Mouse (Mus musculus): Measurements from ENCODE around the gene Reep6. TPM values are rescaled to one million over a fixed set of nuclear protein-coding genes. Genes with fewer than 3 reads are reported as not detected.

The Reep6 gene
- polyA plus RNA-seq, 1 experiment from 2014 or later: 102 TPM

- ATAC-seq (ENCODE audit: low read depth): no peak
- Histone ChIP-seq H3K4me1 (ENCODE audit: control insufficient read depth, low read depth, low read length) (peaks cover 19% of the 10 kb centered on the region), H3K27ac (ENCODE audit: low read length) (no peak overlapping the region), H3K9me3 (replicated peaks; ENCODE audit: control insufficient read depth, low read length) (no peaks in the 10 kb centered on the region), H3K9ac (ENCODE audit: low read depth, low read length) (no peak overlapping the region), H3K36me3 (ENCODE audit: control insufficient read depth, insufficient read depth) (no peaks in the 10 kb centered on the region; the same call in 1 of the 2 replicates), H3K27me3 (ENCODE audit: control insufficient read depth, insufficient read depth, low read depth, low read length) (peaks cover 80% of the 10 kb centered on the region), H3K4me3 (ENCODE audit: low read depth, low read length) (no peak overlapping the region), H3K4me2 (ENCODE audit: low read depth, low read length) (no peak overlapping the region)
- WGBS (ENCODE audit: insufficient replicate concordance): 52% methylated on average over 54 of the region's 54 CpGs
Observed at GRCm38 (mm10) chr10:80312586-80313504, 16.9 kb upstream of the Reep6 start.

GRCm38 (mm10) chr10:80313627-80314201 lies 16.0 kb upstream of the Reep6 start:
- Histone ChIP-seq H3K27me3 (ENCODE audit: control insufficient read depth, insufficient read depth, low read depth, low read length) (peaks cover 76% of the 10 kb centered on the region), H3K9ac (ENCODE audit: low read depth, low read length) (no peak overlapping the region), H3K4me1 (ENCODE audit: control insufficient read depth, low read depth, low read length) (peaks cover 23% of the 10 kb centered on the region), H3K4me2 (ENCODE audit: low read depth, low read length) (no peak overlapping the region), H3K27ac (ENCODE audit: low read length) (no peak overlapping the region), H3K4me3 (ENCODE audit: low read depth, low read length) (no peak overlapping the region), H3K9me3 (replicated peaks; ENCODE audit: control insufficient read depth, low read length) (no peaks in the 10 kb centered on the region), H3K36me3 (ENCODE audit: control insufficient read depth, insufficient read depth) (peaks cover 3% of the 10 kb centered on the region; the same call in 1 of the 2 replicates)
- 15% methylated on average over 20 of the region's 20 CpGs for WGBS (ENCODE audit: insufficient replicate concordance)
- no peak for ATAC-seq (ENCODE audit: low read depth)

- 56% methylated on average over 16 of the region's 16 CpGs for whole genome bisulfite sequencing (ENCODE audit: insufficient replicate concordance)
- peaks cover 32% of the 10 kb centered on the region for H3K4me1 ChIP-seq (ENCODE audit: control insufficient read depth, low read depth, low read length)
- no peak overlapping the region for H3K9ac ChIP-seq (ENCODE audit: low read depth, low read length)
- no peak overlapping the region for H3K4me3 ChIP-seq (ENCODE audit: low read depth, low read length)
- peaks cover 67% of the 10 kb centered on the region for H3K27me3 ChIP-seq (ENCODE audit: control insufficient read depth, insufficient read depth, low read depth, low read length)
- ATAC-seq (ENCODE audit: low read depth): no peak
- H3K36me3 ChIP-seq (ENCODE audit: control insufficient read depth, insufficient read depth): peaks cover 5% of the 10 kb centered on the region; the same call in 1 of the 2 replicates
- H3K4me2 ChIP-seq (ENCODE audit: low read depth, low read length): no peak overlapping the region
- no peak overlapping the region for H3K27ac ChIP-seq (ENCODE audit: low read length)
- no peaks in the 10 kb centered on the region for H3K9me3 ChIP-seq (replicated peaks; ENCODE audit: control insufficient read depth, low read length)
Observed at GRCm38 (mm10) chr10:80314494-80315001, 15.2 kb upstream of the Reep6 start.

- peaks cover 65% of the 10 kb centered on the region for H3K27me3 ChIP-seq (ENCODE audit: control insufficient read depth, insufficient read depth, low read depth, low read length)
- H3K4me3 ChIP-seq (ENCODE audit: low read depth, low read length): no peak overlapping the region
- H3K36me3 ChIP-seq (ENCODE audit: control insufficient read depth, insufficient read depth): peaks cover 5% of the 10 kb centered on the region; the same call in 1 of the 2 replicates
- no peak overlapping the region for H3K4me2 ChIP-seq (ENCODE audit: low read depth, low read length)
- no peak overlapping the region for H3K9ac ChIP-seq (ENCODE audit: low read depth, low read length)
- ATAC-seq (ENCODE audit: low read depth): no peak
- WGBS (ENCODE audit: insufficient replicate concordance): 38% methylated on average over 27 of the region's 27 CpGs
- H3K4me1 ChIP-seq (ENCODE audit: control insufficient read depth, low read depth, low read length): peaks cover 34% of the 10 kb centered on the region
- no peak overlapping the region for H3K27ac ChIP-seq (ENCODE audit: low read length)
- no peaks in the 10 kb centered on the region for H3K9me3 ChIP-seq (replicated peaks; ENCODE audit: control insufficient read depth, low read length)
Observed at GRCm38 (mm10) chr10:80315315-80315714, 14.4 kb upstream of the Reep6 start.

GRCm38 (mm10) chr10:80316359-80316781 lies 13.4 kb upstream of the Reep6 start:
- WGBS (ENCODE audit: insufficient replicate concordance): 15% methylated on average over 11 of the region's 11 CpGs
- peaks cover 5% of the 10 kb centered on the region; the same call in 1 of the 2 replicates for H3K36me3 ChIP-seq (ENCODE audit: control insufficient read depth, insufficient read depth)
- no peak for ATAC-seq (ENCODE audit: low read depth)
- peaks cover 42% of the 10 kb centered on the region for H3K4me1 ChIP-seq (ENCODE audit: control insufficient read depth, low read depth, low read length)
- H3K27me3 ChIP-seq (ENCODE audit: control insufficient read depth, insufficient read depth, low read depth, low read length): peaks cover 55% of the 10 kb centered on the region
- peak overlapping the region; percentile 32; the same call in 1 of the 2 replicates for H3K4me2 ChIP-seq (ENCODE audit: low read depth, low read length)
- H3K4me3 ChIP-seq (ENCODE audit: low read depth, low read length): no peak overlapping the region
- no peaks in the 10 kb centered on the region for H3K9me3 ChIP-seq (replicated peaks; ENCODE audit: control insufficient read depth, low read length)
- no peak overlapping the region for H3K27ac ChIP-seq (ENCODE audit: low read length)
- H3K9ac ChIP-seq (ENCODE audit: low read depth, low read length): no peak overlapping the region

- Histone ChIP-seq H3K27ac (ENCODE audit: low read length) (no peak overlapping the region), H3K4me1 (ENCODE audit: control insufficient read depth, low read depth, low read length) (peaks cover 49% of the 10 kb centered on the region), H3K9ac (ENCODE audit: low read depth, low read length) (peak overlapping the region; percentile 31), H3K36me3 (ENCODE audit: control insufficient read depth, insufficient read depth) (peaks cover 5% of the 10 kb centered on the region; the same call in 1 of the 2 replicates), H3K27me3 (ENCODE audit: control insufficient read depth, insufficient read depth, low read depth, low read length) (peaks cover 48% of the 10 kb centered on the region), H3K9me3 (replicated peaks; ENCODE audit: control insufficient read depth, low read length) (no peaks in the 10 kb centered on the region), H3K4me2 (ENCODE audit: low read depth, low read length) (peak overlapping the region; percentile 32), H3K4me3 (ENCODE audit: low read depth, low read length) (no peak overlapping the region)
- 19% methylated on average over 10 of the region's 10 CpGs for WGBS (ENCODE audit: insufficient replicate concordance)
- ATAC-seq (ENCODE audit: low read depth): no peak
Observed at GRCm38 (mm10) chr10:80317011-80317410, 12.7 kb upstream of the Reep6 start.

GRCm38 (mm10) chr10:80320340-80320760 lies 9.4 kb upstream of the Reep6 start, which contains the start of gene 2310011J03Rik:
Gene 2310011J03Rik (minus strand): TSS chr10:80320537.
- peaks cover 5% of the 10 kb centered on the region; the same call in 1 of the 2 replicates for H3K36me3 ChIP-seq (ENCODE audit: control insufficient read depth, insufficient read depth)
- H3K9me3 ChIP-seq (replicated peaks; ENCODE audit: control insufficient read depth, low read length): no peaks in the 10 kb centered on the region
- H3K27ac ChIP-seq (ENCODE audit: low read length): peak within 1 kb of the TSS; percentile 87
- peak; percentile 59 for ATAC-seq (ENCODE audit: low read depth)
- peak within 1 kb of the TSS; percentile 73 for H3K4me2 ChIP-seq (ENCODE audit: low read depth, low read length)
- peak within 1 kb of the TSS; percentile 88 for H3K9ac ChIP-seq (ENCODE audit: low read depth, low read length)
- H3K27me3 ChIP-seq (ENCODE audit: control insufficient read depth, insufficient read depth, low read depth, low read length): peaks cover 15% of the 10 kb centered on the region
- peaks cover 78% of the 10 kb centered on the region for H3K4me1 ChIP-seq (ENCODE audit: control insufficient read depth, low read depth, low read length)
- whole genome bisulfite sequencing (ENCODE audit: insufficient replicate concordance): under 1% methylated on average over 34 of the region's 34 CpGs
- H3K4me3 ChIP-seq (ENCODE audit: low read depth, low read length): peak within 1 kb of the TSS; percentile 74

- WGBS (ENCODE audit: insufficient replicate concordance): 54% methylated on average over 6 of the region's 6 CpGs
- no peaks in the 10 kb centered on the region for H3K9me3 ChIP-seq (replicated peaks; ENCODE audit: control insufficient read depth, low read length)
- H3K9ac ChIP-seq (ENCODE audit: low read depth, low read length): peak overlapping the region; percentile 22; the same call in 1 of the 2 replicates
Observed at GRCm38 (mm10) chr10:80321014-80321669, 8.6 kb upstream of the Reep6 start.

More at GRCm38 (mm10) chr10:80321014-80321669, 8.6 kb upstream of the Reep6 start:
- peak overlapping the region; percentile 28 for H3K27ac ChIP-seq (ENCODE audit: low read length)
- peak overlapping the region; percentile 73; the same call in 1 of the 2 replicates for H3K4me2 ChIP-seq (ENCODE audit: low read depth, low read length)
- peaks cover 7% of the 10 kb centered on the region for H3K27me3 ChIP-seq (ENCODE audit: control insufficient read depth, insufficient read depth, low read depth, low read length)
- H3K4me3 ChIP-seq (ENCODE audit: low read depth, low read length): no peak overlapping the region
- no peak for ATAC-seq (ENCODE audit: low read depth)
- H3K36me3 ChIP-seq (ENCODE audit: control insufficient read depth, insufficient read depth): peaks cover 5% of the 10 kb centered on the region; the same call in 1 of the 2 replicates
- H3K4me1 ChIP-seq (ENCODE audit: control insufficient read depth, low read depth, low read length): peaks cover 76% of the 10 kb centered on the region
